Mouse (Mus musculus) liver, embryonic 16.5 days (tissue): ENCODE data around the gene Pkd2l1. TPM values are rescaled to one million over a fixed set of nuclear protein-coding genes. Genes with fewer than 3 reads are reported as not detected.
A peak's percentile ranks its signal among the peaks of the same experiment; 100 is the strongest.

ENCODE experiments used
- ATAC-seq: fragments of 200-750 bp; cut with Nextera tagmentation; 2 replicates; pipeline ENCODE4 v1.8.0; 2017; ENCODE audit warnings: low read depth, mild to moderate bottlenecking, moderate number of reproducible peaks, moderate library complexity
- H3K27ac ChIP-seq: fragments of 300-500 bp; sonication (generic); 2 replicates; pipeline ENCODE4 v1.5.1; 2014; ENCODE audit warnings: mild to moderate bottlenecking, low read length
- H3K27me3 ChIP-seq: fragments of 300-500 bp; sonication (generic); 2 replicates; pipeline ENCODE4 v1.6.1; 2014; ENCODE audit warnings: low read depth, low read length, mixed read lengths; ENCODE audit not compliant: control insufficient read depth, insufficient read depth
- H3K36me3 ChIP-seq: fragments of 300-500 bp; sonication (generic); 2 replicates; pipeline ENCODE4 v1.6.1; 2014; ENCODE audit warnings: mild to moderate bottlenecking; ENCODE audit not compliant: control insufficient read depth, insufficient read depth
- H3K4me1 ChIP-seq: fragments of 300-500 bp; sonication (generic); 2 replicates; pipeline ENCODE4 v1.6.1; 2014; ENCODE audit warnings: low read depth, low read length, mixed read lengths; ENCODE audit not compliant: control insufficient read depth
- H3K4me2 ChIP-seq: fragments of 300-500 bp; sonication (generic); 2 replicates; pipeline ENCODE4 v1.6.1; 2014; ENCODE audit warnings: low read depth, low read length, mixed read lengths
- H3K4me3 ChIP-seq: fragments of 300-500 bp; sonication (generic); 2 replicates; pipeline ENCODE4 v1.5.1; 2014; ENCODE audit warnings: low read depth, mild to moderate bottlenecking, low read length
- H3K9ac ChIP-seq: fragments of 300-500 bp; sonication (generic); 2 replicates; pipeline ENCODE4 v1.6.1; 2014; ENCODE audit warnings: low read depth, low read length
- H3K9me3 ChIP-seq: fragments of 300-500 bp; sonication (generic); replicated peaks from 2 replicates; pipeline ENCODE4 v1.6.1; 2016; ENCODE audit warnings: low read length; ENCODE audit not compliant: control insufficient read depth
- WGBS: fragments of 180-500 bp; shearing (Covaris S2); extraction: QIAGEN DNeasy Blood & Tissue Kit; methylation state at CpG from one replicate; pipeline ENCODE4 v1.1.7; 2014; ENCODE audit not compliant: insufficient replicate concordance; 5-methylcytosine and 5-hydroxymethylcytosine counted together
- polyA plus RNA-seq: library from polyadenylated mRNA; unstranded; fragments of >200 nt; fragmentation: Nextera tagmentation; extraction: Ambion mirVana; gene quantifications from 2 replicates; pipeline ENCODE4 v1.2.1, GENCODE M21; 2015

The Pkd2l1 gene
- polyA plus RNA-seq, 1 experiment from 2014 or later = not detected

- Histone ChIP-seq H3K27ac (peak within 1 kb of the TSS; percentile 26), H3K4me3 (peak within 1 kb of the TSS; percentile 90), H3K4me2 (peak within 1 kb of the TSS; percentile 91), H3K36me3 (peaks cover 7% of the 10 kb centered on the region), H3K9me3 (no peaks in the 10 kb centered on the region), H3K9ac (peak within 1 kb of the TSS; percentile 97), H3K27me3 (no peaks in the 10 kb centered on the region), H3K4me1 (peaks cover 22% of the 10 kb centered on the region)
- WGBS = under 1% methylated on average over 67 of the region's 67 CpGs
- ATAC-seq = peak; percentile 98
Measured at GRCm38 (mm10) chr19:44106831-44107660, 85.2 kb downstream of the Pkd2l1 start, which contains the start of gene Chuk. Gene Chuk (minus strand): TSS chr19:44107480.

- no peaks in the 10 kb centered on the region for H3K9me3 ChIP-seq
- no peak overlapping the region for H3K4me2 ChIP-seq
- H3K4me3 ChIP-seq = no peak overlapping the region
- no peak overlapping the region for H3K27ac ChIP-seq
- peaks cover 4% of the 10 kb centered on the region; the same call in 1 of the 2 replicates for H3K36me3 ChIP-seq
- no peaks in the 10 kb centered on the region for H3K27me3 ChIP-seq
- H3K4me1 ChIP-seq = peaks cover 22% of the 10 kb centered on the region
- no peak for ATAC-seq
- 86% methylated on average over 1 of the region's 1 CpGs for WGBS
- no peak overlapping the region for H3K9ac ChIP-seq
Measured at GRCm38 (mm10) chr19:44104393-44104792, 87.8 kb downstream of the Pkd2l1 start.

- H3K4me2 ChIP-seq = no peak overlapping the region
- H3K9me3 ChIP-seq = no peaks in the 10 kb centered on the region
- no peak overlapping the region for H3K9ac ChIP-seq
- WGBS = 82% methylated on average over 3 of the region's 3 CpGs
- peaks cover 21% of the 10 kb centered on the region for H3K4me1 ChIP-seq
- ATAC-seq = no peak
- peaks cover 7% of the 10 kb centered on the region for H3K36me3 ChIP-seq
- no peak overlapping the region for H3K4me3 ChIP-seq
- no peak overlapping the region for H3K27ac ChIP-seq
- H3K27me3 ChIP-seq = no peaks in the 10 kb centered on the region
Measured at GRCm38 (mm10) chr19:44103001-44103400, 89.2 kb downstream of the Pkd2l1 start.

GRCm38 (mm10) chr19:44100840-44101239, 91.4 kb downstream of the Pkd2l1 start:
- no peaks in the 10 kb centered on the region for H3K9me3 ChIP-seq
- no peak overlapping the region for H3K4me2 ChIP-seq

More at GRCm38 (mm10) chr19:44100840-44101239, 91.4 kb downstream of the Pkd2l1 start:
- Histone ChIP-seq H3K36me3 (peaks cover 20% of the 10 kb centered on the region), H3K4me1 (peaks cover 12% of the 10 kb centered on the region), H3K27ac (no peak overlapping the region), H3K9ac (no peak overlapping the region), H3K27me3 (no peaks in the 10 kb centered on the region), H3K4me3 (no peak overlapping the region)
- ATAC-seq = no peak

Other genes with a start within 250 kb of the Pkd2l1 start
- 97.2 and 112 TPM in 2 replicates for gene Cpn1, start 205.9 kb downstream of the Pkd2l1 start, polyA plus RNA-seq
- gene Cyp2c23, start 163.2 kb downstream of the Pkd2l1 start, polyA plus RNA-seq = 40.0 and 44.5 TPM in 2 replicates
- gene Erlin1, start 122.7 kb downstream of the Pkd2l1 start, polyA plus RNA-seq = 19.2 and 20.2 TPM in 2 replicates
- gene Chuk, start 85.0 kb downstream of the Pkd2l1 start, polyA plus RNA-seq = 19.2 and 19.5 TPM in 2 replicates
- 13.5 and 14.7 TPM in 2 replicates for gene Cwf19l1, start 56.6 kb downstream of the Pkd2l1 start, polyA plus RNA-seq
- gene Bloc1s2, start 46.0 kb downstream of the Pkd2l1 start, polyA plus RNA-seq = 27.0 and 30.0 TPM in 2 replicates
- 0.04 TPM in 1 of 2 replicates, not detected in the other for gene Scd3, start 10.8 kb upstream of the Pkd2l1 start, polyA plus RNA-seq
- gene Scd2, start 101.2 kb upstream of the Pkd2l1 start, polyA plus RNA-seq = 131 and 147 TPM in 2 replicates
- gene Scd4, start 140.7 kb upstream of the Pkd2l1 start, polyA plus RNA-seq = 0.04 and 0.07 TPM in 2 replicates
- gene Scd1, start 215.4 kb upstream of the Pkd2l1 start, polyA plus RNA-seq = 19.2 and 25.5 TPM in 2 replicates